Mouse (Mus musculus): ENCODE results near the gene Ifnab.

GRCm38 (mm10) chr4:88696237-88696884 is 5.2 kb upstream of the Ifnab start:
- TF ChIP-seq GATA1 (IDR thresholded peaks at IDR 0.05; ENCODE audit: borderline replicate concordance, low read length) = no peak
- TF ChIP-seq FLI1 (IDR thresholded peaks at IDR 0.05; ENCODE audit: low read length) = no peak

Measured in megakaryocyte, embryonic 14.5 days (primary cell).